Mouse (Mus musculus) cerebellum, adult 9-11 months (tissue): ENCODE measurements around the gene Nrsn2.
A peak's percentile ranks its signal among the peaks of the same experiment; 100 is the strongest.

Experiments
- DNase-seq: peaks from one replicate; pipeline ENCODE4 v3.0.0; 2022

Nrsn2 gene

GRCm38 (mm10) chr2:152376345-152376741, at the start of gene Nrsn2:
TSS of gene Nrsn2 (minus strand) at chr2:152376638.
- DNase-seq, result no peak

GRCm38 (mm10) chr2:152415786-152416185, 39.3 kb upstream of the Nrsn2 start:
- DNase-seq, result no peak

GRCm38 (mm10) chr2:152415287-152415686, 38.8 kb upstream of the Nrsn2 start, which contains the start of gene 6820408C15Rik:
TSS of gene 6820408C15Rik (plus strand) at chr2:152415587.
- no peak for DNase-seq

GRCm38 (mm10) chr2:152414591-152415165, 38.2 kb upstream of the Nrsn2 start, which contains the start of gene Zcchc3:
TSS of gene Zcchc3 (minus strand) at chr2:152415027.
- peak; percentile 91 for DNase-seq

GRCm38 (mm10) chr2:152413765-152414584, 37.5 kb upstream of the Nrsn2 start:
- DNase-seq, result peak; percentile 64

GRCm38 (mm10) chr2:152413158-152413764, 36.8 kb upstream of the Nrsn2 start:
- DNase-seq, result no peak

- peak; percentile 43 for DNase-seq
These were observed 36.2 kb upstream of the Nrsn2 start for GRCm38 (mm10) chr2:152412526-152413157.

GRCm38 (mm10) chr2:152411471-152411870, 35.0 kb upstream of the Nrsn2 start:
- peak; percentile 38 for DNase-seq

- DNase-seq, result peak; percentile 77
These were observed 34.5 kb upstream of the Nrsn2 start for GRCm38 (mm10) chr2:152410971-152411371.

- peak; percentile 30 for DNase-seq
These were observed 33.3 kb upstream of the Nrsn2 start for GRCm38 (mm10) chr2:152409781-152410180.

- DNase-seq, result peak; percentile 96
These were observed 29.7 kb upstream of the Nrsn2 start for GRCm38 (mm10) chr2:152406126-152406525.

GRCm38 (mm10) chr2:152399122-152399542, 22.7 kb upstream of the Nrsn2 start:
- DNase-seq, result no peak

- peak; percentile 90 for DNase-seq
These were observed 22.3 kb upstream of the Nrsn2 start for GRCm38 (mm10) chr2:152398691-152399090.

GRCm38 (mm10) chr2:152397680-152398435, 21.4 kb upstream of the Nrsn2 start, which contains the start of gene Sox12:
TSS of gene Sox12 (minus strand) at chr2:152398063.
- peak; percentile 95 for DNase-seq

- peak; percentile 83 for DNase-seq
These were observed 20.7 kb upstream of the Nrsn2 start for GRCm38 (mm10) chr2:152397004-152397589.

- DNase-seq, result peak; percentile 85
These were observed 19.9 kb upstream of the Nrsn2 start for GRCm38 (mm10) chr2:152396110-152397003.

- DNase-seq, result peak; percentile 47
These were observed 19.0 kb upstream of the Nrsn2 start for GRCm38 (mm10) chr2:152395271-152395920.

GRCm38 (mm10) chr2:152393225-152394017, 17.0 kb upstream of the Nrsn2 start:
- peak; percentile 25 for DNase-seq

- DNase-seq, result peak; percentile 67
These were observed 16.3 kb upstream of the Nrsn2 start for GRCm38 (mm10) chr2:152392786-152393185.
